Mouse (Mus musculus) ovary, adult 18-20 months (tissue): Measurements from ENCODE around the gene Lss.

ENCODE experiments used
- DNase-seq: peaks from one replicate; pipeline ENCODE4 v3.0.0; 2022; ENCODE audit warnings: low spot score, mixed read lengths

The Lss gene

DNA sequence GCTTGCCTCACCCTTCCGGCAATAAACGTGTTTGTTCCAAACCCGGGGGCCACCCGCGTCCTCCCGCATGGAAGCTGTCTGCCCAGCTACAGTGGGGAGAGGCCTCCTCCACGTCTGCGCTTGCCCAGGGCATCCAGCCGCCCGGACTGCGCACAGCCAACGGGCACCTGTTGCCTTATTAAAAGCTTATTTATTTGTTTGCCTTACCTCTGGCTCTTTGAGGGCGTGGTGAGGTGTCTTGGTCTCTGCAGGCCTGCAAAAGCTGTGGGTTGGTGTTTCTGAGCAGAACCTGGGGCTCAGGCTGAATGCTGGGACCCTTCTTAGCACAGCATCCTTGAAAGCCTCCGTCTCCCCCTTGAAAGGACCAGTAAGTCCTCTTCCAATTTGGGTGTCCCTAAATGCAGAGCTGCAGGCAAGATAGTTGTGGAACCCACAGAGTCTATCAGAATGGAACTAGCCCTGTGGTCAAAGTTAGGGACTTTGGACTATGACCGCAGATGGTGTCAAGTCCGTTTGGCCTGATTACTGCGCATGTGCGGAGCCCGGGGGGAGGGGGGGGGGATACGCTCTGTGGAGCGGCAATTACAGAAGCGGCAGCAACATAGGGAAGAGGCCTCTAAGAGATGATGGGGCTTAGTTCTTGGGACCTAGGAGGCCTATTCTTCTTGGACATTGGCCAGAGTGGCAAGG, 38.8 kb downstream of the Lss start:
- DNase-seq: no peak

DNA sequence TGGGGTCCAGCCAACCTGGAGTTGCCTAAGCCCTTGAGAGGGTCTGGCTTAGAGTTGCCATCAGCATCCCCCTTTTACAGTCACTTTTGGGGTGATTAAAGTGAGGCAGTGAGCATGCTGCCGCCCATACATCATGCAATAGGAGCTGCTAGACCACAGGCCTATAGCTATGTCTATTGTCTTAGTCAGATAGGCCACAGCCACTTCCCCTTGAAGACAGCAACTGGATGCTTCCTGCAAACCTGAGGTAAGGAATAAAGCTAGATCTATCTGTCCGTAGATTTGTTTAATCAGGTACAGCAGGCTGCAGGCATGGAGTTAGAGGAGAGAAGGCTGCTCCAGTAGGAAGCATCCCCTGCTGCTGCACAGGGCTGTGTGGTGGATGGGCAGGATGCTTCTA, 39.7 kb downstream of the Lss start:
- no peak for DNase-seq

DNA sequence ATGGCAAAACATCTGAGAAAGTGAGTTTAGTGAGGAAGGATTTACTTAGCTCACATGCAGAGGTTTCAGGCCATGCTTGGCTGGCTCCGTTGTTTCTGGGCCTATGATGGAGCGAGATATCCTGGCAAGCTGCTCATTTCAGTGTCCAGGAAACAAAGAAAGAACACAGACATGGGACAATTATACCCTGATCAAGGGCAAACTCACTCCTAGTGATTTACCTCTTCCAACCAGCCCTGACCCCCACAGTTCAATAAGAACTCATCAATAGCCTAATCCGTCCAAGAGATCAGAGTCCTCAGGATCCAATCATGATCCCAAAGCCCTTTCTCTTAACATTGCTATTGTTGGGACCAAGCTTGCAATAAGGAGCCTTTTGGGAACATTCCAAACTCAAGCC, 40.8 kb downstream of the Lss start:
- no peak for DNase-seq

DNA sequence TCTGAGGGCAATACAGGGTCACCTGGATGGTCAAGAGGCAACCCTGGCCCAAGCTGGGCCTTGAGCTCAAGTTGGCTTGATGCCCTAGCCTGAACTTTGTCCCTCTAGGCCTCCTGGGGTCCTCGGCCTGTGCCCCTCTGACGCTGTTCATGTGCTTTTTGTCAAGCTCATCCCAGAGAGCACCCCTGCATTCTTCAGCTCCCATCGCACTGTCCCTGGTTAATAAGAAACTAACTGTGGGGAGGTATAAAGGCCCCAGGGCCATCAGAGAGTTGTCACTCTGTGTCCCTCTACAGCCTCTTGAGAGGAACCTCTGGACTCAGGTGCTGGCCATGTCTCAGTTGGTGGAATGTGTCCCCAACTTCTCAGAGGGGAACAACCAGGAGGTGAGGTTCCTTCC, 44.0 kb downstream of the Lss start, which contains the start of gene Ftcd:
Gene Ftcd, plus strand, starts transcription at position 275 of the 400 bp plus-strand sequence.
- no peak for DNase-seq

DNA sequence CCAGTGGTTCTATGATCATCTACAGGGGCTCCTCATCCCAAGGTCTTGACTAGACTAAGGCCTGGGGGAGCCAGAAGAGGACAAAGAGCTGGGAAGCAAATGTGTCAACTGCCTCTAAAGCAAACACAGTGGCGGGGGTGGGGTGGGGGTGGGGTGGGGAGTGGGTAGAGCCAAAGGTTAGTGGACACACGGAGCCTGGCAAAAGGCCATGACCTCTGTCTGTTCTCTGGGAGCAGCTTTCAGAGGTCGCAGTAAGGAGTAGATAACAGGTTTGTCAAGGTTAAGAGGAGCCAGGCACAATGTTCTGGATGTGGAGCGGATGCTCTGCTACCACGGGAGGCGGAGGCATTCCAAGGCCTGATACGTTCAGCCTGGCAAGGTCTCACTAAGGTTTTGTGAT, 45.5 kb downstream of the Lss start:
- DNase-seq: no peak

DNA sequence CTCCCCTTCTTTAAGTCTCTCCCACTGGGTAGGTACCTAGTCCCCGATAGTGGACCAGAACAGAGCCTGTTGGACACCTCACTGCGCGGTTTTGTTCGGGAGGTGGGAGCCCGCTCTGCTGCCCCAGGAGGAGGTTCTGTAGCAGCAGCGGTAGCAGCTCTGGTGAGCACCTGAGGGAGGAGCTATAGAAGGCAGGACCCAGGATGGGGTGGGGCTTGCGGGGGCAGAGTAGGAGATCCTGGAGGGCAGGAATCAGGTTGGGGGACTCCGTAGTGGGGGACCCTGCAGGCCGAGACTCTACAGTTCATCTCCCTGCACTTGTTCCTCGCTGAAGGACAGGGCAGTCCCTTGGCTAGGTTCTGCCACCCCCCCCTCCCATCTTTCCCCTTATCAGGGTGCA, 52.8 kb downstream of the Lss start:
- no peak for DNase-seq

DNA sequence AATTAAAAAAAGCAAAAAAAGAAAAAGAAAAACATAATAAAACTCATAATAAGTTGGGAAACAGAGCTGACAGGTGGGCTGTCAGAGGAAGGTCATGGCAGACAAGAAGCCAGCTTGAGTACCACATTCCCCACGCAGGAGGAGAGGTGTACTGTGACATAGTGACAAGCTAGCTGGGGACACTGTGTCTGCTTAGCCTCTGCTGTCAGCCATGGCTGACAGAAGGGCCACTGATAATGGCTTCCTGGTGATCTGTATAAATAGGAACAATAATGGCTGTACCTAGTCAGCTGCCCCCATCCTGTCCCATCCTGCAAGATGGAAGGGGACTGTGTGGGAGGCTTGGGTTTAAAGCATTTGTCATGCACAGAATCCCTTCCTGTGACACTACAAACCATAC, 54.8 kb downstream of the Lss start:
- no peak for DNase-seq

DNA sequence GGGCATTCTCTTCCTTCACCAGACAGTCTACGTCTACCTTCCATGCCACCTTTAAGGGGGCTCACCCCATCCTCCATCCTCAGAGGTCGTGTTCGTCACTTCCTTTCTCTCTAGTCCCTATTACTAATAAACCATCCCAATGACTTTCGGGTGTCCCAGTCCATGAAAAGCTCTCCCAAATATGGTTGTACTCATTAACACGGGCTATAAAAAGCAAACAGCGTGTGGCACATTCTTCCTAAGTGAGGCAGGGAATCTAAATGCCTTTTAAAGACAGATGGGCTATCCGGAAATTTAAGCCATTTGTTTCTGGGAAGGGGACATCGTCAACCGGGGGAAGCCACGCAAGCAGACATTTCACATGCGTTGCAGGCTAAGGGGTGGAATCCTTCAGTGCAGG, 58.8 kb downstream of the Lss start:
- no peak for DNase-seq

DNA sequence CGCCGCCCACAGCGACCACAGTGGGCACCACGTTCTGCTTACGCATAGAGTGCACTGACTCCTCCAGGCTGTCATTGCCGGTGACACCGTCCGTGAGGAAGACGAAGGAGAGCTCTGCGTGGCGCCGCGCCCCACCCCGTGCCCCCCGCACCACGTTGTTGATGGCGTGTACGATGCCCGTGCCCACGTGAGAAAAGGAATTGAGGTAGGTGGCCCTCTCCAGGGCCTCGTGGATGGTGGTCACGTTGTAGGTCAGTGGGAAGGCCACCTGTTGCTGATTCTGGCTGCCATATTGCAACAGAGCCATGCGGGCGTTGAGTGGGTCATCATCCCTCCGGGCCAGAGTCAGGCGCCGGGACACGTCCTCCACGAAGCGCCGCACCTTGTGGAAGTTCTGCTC, 65.0 kb downstream of the Lss start:
- no peak for DNase-seq

DNA sequence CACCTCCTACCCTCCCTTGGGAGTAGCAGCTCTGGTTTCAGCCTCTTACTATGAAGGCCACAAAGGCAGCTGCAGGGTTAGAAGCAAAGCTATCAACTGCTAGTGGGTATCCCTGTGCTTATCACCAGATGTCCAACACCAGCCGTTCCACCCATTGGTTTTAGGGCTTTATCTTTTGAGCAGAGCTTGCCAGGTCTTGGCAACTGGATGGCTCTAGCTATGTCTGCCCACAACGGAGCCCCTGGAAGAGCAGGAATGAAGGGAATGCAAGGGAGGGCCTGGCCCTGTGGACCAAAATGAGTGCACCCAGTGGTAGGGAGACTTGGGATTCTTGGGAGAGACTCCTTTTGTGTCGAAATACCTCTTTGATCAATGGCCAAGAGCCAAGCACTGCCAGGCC, 71.3 kb downstream of the Lss start:
- DNase-seq: no peak
